Mouse (Mus musculus) embryo, embryonic 10.5 days (tissue): ENCODE data around the gene Trappc1.
A peak's percentile ranks its signal among the peaks of the same experiment; 100 is the strongest.

Experiments used
- DNase-seq: peaks from one replicate; pipeline ENCODE4 v3.0.0-alpha.2; 2015; ENCODE audit warnings: low spot score

The Trappc1 gene

DNA sequence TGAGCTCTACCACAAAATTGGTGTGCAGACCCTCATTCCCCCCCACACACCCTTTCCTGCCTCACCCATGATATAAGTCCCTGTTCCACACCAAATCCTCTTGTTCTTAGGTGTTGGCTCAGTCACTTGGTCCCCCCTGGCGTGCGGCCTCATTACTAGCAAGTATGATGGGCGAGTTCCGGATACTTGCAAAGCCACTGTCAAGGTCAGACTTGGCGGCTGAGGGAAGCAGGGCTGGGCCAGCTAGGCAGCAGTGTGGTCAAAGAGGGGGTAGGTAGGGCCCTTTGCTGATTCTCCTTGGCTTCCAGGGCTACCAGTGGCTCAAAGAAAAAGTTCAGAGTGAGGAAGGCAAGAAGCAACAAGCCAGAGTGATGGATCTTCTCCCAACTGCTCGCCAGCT is 7.4 kb downstream of the Trappc1 start:
- no peak for DNase-seq

DNA sequence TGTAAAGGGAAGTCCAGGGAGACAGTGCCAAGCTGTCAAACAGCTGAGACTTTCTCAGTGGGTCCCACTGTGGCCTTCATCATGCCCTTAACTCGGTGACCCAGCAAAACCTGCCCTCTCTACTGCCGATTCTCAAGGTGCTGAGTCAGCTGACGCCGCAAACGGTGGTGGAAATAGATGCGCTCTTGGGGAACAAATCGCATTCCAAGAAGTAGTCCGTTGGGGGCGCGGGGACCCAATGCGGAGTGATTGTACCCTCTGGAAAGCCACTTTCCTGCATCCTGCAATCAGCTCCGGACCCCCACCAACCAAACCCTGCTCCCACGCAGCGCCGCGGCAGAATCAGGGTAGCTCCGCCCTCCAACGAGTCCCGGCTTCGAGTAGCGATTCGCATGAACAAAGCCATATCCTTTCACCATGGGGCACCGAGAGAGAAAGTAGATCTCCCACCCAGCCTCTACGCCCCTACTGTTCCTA is 8.2 kb downstream of the Trappc1 start:
- DNase-seq: peak; percentile 88

DNA sequence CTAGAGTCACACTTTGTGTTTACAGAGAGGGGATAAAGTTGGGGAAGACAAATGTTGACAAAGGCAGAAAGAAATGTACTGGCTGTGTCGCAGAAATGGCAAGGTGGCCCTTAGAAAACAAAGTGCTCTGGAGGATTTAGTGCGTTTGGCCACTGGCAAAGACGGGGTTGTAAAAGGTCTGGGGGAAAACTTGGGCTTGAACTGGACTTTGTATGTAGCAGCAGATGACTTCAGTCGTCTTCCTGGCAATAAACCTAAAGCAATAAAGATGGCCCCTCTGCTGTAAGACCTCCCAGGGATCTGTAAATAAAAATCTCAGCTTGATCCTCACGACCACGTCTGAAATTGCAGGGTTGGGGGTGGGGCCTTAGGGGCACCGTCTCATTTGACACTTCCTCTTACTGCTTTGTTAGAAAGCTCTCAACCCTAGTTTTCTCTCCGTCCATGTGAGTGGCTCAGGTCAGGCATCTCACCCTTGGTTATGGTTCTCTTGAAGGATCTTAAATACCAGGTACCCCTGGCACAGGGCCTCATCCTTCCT is 9.0 kb downstream of the Trappc1 start:
- DNase-seq: peak; percentile 39

DNA sequence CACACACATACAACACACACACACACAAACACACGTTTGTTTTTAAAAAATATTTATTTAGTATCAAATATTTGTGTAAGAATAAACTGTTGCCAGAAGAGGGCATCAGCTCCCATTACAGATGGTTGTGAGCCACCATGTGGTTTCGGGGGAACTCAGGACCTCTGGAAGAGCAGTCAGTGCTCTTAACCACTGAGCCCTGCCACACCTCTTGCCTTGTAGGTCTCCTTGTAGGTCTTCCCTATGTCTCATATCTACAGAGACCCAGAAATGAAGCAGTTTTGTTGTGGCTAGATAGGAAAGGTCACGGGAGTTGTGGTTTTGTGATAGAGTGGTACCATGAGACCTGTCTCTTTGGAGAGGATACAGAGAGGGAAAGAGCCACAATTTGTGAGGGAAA is 10.1 kb downstream of the Trappc1 start:
- no peak for DNase-seq

DNA sequence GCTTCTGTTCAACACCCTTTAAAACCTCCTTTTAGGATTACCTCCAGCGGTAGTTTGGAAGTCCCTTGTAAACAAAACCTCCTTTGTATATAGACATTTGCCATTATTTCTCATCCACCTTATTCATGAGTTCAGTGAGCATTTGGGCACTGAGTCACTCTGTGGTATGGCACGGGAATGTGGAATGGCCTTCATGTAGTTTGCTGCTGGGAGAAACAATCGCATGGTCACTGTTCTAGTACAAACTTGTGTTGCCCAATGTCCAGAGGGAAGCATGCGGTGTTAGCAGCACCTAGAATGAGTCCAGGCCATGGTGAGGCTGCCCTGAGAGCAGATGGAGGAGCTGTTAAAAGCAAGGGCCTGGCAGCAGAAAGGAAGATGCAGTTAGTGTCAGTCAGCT is 11.0 kb downstream of the Trappc1 start:
- no peak for DNase-seq

DNA sequence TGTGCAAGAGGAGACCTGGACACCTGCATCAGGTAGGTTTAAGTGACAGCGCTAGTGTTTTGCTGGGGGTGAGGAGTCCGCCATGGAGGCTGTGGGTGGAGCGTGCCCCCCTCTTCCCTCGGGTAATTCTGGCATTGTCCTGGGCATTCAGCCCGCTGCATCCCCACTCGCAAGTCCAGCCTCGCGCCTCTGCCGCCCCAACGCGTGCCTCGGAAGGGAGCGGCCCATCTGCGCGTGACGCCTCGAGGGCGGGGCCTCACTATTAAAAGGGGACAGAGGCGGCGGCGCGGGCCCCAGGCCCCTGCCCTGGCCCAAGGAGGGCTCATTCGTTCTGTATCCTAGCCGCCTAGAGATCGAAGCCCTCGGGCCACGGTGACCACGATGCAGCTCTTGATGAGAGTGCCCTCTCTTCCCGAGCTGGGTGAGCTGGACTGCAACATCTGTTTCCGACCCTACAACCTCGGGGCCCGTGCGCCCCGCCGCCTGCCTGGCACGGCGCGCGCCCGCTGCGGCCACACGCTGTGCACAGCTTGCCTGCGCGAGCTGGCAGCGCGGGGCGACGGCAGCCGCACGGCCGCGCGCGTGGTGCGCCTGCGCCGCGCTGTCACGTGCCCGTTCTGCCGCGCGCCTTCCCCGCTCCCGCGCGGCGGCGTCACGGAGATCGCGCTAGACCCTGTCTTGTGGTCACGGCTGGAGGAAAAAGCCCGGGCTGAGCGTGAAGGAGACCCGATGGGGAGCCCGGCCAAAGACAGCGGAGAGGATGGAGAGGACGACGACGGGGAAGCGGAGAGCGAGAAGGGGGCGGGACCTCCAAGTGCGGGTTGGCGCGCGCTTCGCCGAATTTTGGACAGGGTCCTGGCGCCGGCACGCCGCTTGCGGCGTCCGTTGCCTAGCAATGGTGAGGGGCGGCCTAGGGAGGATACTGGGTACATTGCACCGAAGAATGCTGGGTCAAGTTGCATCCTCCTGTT is 16.7 kb downstream of the Trappc1 start, which contains the start of gene Rnf227:
TSS of gene Rnf227 (plus strand) at position 301 of the 971 bp plus-strand sequence.
- DNase-seq: peak; percentile 87

DNA sequence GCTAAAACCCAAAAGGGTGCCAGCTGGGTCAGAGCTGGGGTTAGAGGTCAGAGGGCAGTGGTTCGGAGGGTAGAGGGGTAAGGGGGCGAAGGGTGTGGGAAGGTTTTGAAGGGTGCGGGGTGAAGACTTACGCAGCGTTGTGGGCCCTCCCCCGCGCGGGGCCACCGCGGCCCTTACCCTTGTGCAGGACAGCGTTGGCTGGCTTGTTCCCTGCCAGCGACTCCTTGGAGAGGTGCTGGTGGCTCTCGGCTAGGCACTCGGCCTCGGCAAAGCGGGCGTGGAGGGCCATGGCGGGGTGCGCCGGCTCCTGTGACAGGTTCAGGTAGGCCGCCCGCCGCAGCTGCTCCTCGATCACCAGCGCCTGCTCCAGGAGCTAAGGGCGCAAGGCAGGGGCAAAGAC is 22.7 kb downstream of the Trappc1 start:
- no peak for DNase-seq

GRCm38 (mm10) chr11:69356544-69356943 is 32.8 kb downstream of the Trappc1 start:
- DNase-seq: no peak

DNA sequence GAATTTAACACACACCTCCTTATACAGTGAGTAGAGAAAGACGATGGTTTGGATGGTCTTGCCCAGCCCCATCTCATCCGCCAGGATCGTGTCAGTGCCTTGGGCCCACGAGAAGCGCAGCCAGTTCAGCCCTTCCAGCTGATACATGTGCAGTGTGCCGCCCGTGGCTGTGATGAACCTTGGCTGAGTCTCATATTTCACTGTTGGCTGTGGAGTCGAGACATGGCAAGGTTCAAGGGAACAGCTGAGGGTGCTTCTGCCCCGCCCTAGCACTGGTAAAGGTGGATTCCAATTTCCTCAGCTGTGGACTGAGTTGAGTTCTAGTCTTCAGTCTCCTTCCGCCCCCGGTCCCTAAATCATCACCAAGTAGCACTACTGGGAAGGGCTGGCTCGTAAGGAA is 33.9 kb downstream of the Trappc1 start:
- DNase-seq: no peak

- DNase-seq: no peak
These were observed 38.2 kb downstream of the Trappc1 start for GRCm38 (mm10) chr11:69362021-69362420.

DNA sequence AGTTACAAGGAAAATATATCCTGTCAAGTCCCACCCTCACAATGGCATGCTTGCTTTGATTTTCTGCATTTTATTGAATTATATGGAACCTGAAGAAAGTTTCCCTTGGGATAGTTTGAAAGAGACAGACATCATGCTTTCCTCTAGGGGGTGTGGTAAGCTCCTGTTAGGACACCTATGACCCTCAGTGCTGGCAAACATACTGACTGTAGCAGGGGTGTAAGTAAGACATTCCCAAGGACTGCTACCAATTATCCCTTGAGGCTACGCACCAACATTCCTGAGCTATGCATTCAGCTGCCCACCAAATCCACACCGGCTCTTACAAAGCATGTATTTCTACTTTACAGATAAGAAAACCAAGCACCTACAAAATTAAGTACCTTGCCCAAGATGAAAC is 38.7 kb downstream of the Trappc1 start:
- DNase-seq: peak; percentile 40

- no peak for DNase-seq
These were observed 40.6 kb downstream of the Trappc1 start for GRCm38 (mm10) chr11:69364376-69364775.

- DNase-seq: peak; percentile 83
These were observed 41.1 kb downstream of the Trappc1 start for GRCm38 (mm10) chr11:69364910-69365309.

DNA sequence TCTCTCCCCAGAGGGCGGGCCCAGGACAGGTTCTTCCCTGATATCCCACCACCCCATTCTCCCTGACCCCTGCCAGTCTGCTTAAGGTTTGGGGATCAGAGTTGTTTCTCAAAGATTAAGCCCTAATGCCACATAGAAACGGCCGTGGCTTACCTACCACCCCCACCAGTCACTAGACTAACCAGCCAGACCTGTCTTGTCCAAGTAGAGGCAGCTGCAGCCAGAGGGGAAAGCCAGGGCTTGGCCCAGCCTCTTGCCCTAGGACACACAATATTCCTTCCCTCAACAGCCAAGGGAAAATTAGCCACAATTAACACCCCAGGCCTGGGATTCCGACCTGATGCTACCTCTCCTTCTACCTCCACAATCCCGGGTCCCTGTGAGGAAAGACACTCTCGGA is 41.9 kb downstream of the Trappc1 start:
- DNase-seq: peak; percentile 18

DNA sequence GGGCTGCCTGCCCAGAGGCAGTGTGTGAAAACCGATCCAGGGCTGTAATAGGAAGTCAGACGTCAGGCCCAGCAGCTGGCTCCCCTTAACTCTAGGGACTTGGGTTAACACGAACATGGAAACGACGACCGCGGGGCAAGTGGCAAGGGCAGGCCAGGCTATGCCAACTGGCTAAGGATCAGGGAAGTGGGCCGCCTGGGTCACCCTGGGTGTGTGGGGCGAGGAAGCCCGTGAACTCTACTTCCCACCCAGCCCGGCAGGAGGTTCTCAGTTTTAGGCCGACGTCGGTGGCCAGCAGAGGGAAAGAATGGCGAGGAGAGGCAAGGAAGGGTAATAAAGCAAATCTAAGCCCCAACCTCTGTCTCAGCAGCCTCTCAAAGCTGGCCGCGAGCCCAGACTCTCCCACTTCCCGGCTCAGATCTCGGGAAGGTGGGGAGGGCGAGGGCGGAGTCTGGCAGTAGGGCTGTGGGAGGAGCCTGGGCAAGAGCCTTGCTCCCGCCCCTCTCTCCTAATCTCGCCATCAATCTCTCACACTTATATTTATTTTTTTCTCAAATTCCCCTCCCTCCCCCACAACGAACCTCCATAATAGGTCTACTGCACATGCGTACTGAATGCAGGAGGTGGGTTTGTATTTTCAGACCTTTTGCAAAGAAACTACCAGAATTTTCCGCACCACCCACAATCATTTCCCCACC is 42.5 kb downstream of the Trappc1 start:
- peak; percentile 94 for DNase-seq

GRCm38 (mm10) chr11:69366855-69367615 is 43.3 kb downstream of the Trappc1 start:
- DNase-seq: peak; percentile 77

- peak; percentile 82 for DNase-seq
These were observed 44.0 kb downstream of the Trappc1 start for GRCm38 (mm10) chr11:69367616-69368355.

- peak; percentile 60 for DNase-seq
These were observed 44.8 kb downstream of the Trappc1 start for GRCm38 (mm10) chr11:69368356-69369214.

DNA sequence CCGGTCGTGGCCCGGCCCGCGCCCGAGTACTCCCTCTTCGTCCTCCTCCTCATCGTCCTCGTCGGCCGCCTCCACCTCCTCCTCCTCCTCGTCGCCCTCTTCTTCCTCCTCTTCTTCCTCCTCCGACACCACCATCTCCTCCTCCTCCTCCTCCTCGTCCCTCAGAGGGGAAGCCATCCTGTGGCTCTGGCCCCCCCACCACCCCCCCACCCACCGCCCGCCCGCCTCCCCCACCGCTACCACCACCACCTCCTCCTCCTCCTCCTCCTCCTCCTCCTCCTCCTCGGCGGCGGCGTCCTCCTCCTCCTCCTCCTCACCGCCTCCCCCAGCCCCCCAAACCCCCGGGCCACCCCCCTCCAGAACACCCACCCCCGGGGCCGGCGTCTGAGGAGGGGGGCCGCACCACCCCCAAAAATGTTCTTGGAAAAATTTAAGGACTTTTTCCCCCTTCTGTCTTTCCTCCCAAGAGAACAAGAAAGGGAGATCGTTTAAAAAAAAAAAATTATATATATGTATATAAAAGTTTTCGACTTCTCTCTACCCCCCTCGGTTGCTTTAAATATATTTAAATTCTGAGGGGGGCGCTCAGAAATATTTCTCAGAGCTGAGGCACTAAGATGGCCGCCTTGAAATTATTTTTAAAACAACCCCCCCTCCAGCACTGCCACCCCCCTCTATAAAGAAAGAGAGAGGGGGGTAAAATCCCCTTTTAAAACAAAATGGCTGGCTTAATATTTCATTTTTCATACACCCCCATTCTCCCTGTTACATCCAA is 45.6 kb downstream of the Trappc1 start, which contains the start of gene Chd3:
TSS of gene Chd3 (minus strand) at position 192 of the 775 bp plus-strand sequence.
- DNase-seq: peak; percentile 46
